Mouse (Mus musculus): ENCODE data around the gene Acta2. TPM values are rescaled to one million over a fixed set of nuclear protein-coding genes. Genes with fewer than 3 reads are reported as not detected.
A peak's percentile ranks its signal among the peaks of the same experiment; 100 is the strongest.
"Not testable (repeated sequence)": the region's sequence is repeated elsewhere in the genome, so short reads cannot be mapped to it uniquely, and the experiment has no call there.

Acta2 gene
- total RNA-seq, 4 experiments from 2014 or later: 11.6 to 20.4 (median 15.1) TPM

DNA sequence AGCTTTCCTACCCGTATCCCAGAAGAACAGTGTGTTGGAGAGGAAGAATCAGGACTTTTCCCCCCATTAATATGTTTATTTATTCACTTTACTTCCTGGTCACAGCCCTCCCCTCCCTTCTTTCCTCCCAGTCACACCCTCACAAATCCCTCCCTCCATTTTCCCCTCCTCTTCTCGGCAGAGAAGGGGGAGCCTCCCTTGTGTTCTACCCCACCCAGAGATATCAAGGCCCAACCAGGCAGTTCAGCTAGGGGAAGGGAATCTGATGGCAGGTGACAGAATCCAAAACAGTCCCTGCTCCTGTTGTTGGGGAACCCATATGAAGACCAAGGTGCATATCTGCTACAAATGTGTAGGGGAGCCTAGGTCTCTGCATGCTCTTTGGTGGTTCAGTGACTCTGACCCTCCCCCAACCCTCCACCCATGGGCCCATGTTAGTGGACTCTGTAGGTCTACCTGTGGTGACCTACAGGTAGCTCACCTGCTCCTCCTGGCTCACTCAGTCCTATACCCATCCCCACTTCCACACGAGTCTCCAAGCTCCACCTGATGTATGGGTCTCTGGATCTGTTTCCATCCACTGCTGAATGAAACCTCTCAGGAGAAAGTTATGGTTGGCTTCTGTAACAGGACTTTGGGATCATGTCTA lies 34.5 kb downstream of the Acta2 start:
- DNase-seq (ENCODE audit: low spot score in 2 of 2): no peak

DNA sequence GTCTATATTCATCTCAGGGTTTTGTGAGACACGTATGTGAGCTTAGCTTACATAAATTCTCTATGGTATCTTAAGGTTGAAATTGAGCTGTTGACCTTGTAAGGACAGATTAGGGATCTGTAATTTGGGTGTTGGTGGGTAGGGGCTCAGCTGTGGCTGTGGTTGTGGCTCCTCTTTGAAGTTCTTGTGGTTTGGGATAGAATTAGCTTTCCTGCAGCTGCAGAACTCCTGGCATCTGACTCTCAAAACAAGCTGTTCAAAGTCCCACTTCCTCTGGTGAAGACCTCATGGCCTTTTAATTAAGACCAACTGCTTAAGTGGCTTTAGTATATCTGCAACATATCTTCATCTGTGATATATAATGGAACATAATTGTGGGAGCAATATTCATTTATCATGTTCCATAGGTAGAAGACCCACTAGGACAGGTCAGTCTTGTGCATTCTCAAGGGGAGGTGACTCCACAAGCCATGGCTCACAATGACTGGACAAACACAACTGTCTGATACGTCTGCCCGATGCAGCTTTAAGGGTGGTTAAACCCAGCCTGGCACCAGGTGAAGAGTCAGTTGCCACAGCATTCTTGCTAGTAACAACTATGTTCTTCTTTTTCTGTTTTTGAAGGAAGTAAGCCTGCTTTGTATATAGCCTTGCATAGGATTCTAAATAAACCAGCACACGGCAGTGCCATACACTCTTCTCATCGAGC lies 36.0 kb downstream of the Acta2 start:
- no peak for DNase-seq (ENCODE audit: low spot score in 2 of 2)

DNA sequence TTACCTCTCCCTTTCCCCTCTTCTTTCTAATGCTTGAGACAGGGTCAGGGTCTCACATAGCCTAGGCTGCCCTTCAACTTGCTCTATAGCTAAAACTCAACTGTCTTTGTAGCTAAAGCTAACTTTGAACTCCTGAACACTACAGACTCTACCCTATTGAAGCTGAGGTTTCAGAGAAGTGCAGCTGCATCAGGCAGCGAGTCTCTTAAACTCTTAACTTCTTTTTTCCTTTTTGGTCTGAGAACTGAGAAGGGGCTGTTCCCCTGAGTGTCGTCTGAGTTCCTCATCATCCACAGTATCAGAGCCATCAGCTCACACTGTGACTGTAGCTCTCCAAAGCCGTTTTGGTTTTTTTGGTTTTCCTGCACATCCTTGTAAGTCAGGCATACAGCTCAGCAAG lies 37.6 kb downstream of the Acta2 start:
- no peak for DNase-seq (ENCODE audit: low spot score in 2 of 2)

DNA sequence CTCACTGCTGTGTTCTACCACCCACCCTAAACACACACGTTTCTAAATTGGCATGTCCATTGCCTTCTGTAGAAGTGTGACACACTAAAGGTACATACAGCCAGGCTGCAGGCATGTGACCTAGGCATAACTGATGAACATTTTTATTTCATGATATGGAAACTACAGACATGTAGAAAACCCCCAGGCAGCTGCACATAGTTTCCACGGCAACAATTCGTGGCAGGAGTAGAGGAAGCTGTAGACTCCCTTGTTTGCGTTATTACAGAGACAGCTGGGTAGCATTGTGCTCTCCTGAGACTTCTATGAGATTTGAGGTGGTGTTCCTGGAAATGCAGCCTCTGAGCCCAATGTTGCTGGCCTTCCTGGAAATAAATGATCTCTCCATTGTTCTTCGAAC lies 38.4 kb downstream of the Acta2 start:
- DNase-seq (ENCODE audit: low spot score in 2 of 2): no peak

DNA sequence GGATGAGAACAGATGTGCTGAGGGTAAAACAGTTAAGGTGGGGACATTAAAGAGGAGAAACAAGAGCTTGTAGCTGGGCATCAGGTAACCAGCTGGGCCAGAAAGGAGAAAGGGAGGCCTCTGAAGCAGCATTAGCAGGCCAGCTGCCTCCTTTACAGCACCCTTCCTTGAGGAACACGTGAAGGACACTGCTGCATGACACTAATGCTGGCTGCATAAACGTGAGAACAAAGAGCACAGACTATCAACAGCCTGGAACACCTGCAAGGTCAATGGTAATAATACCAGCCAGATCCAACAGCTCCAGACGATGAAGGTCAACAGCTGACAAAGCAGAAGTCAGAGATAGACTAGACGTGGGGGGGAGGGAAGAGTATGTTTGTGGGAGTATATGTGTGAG lies 41.3 kb downstream of the Acta2 start:
- DNase-seq (ENCODE audit: low spot score in 2 of 2): no peak

DNA sequence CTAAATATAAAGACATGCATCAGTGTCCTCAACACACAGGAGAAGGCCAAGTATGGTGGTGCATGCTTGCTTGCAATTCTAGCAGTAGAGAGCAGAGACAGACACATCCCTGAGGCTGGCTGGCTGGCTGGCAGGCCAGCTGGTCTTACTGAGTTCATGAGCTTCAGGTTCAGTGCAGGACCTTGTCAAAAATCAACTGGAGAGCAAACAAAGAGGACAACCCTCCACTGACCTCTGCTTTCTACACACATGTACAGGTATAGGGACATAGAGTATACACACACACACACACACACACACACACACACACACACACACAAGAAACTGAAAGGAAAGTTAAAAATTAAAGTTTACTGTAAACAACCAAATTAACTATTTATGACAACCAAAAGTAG lies 42.1 kb downstream of the Acta2 start:
- DNase-seq (ENCODE audit: low spot score in 2 of 2): no peak

DNA sequence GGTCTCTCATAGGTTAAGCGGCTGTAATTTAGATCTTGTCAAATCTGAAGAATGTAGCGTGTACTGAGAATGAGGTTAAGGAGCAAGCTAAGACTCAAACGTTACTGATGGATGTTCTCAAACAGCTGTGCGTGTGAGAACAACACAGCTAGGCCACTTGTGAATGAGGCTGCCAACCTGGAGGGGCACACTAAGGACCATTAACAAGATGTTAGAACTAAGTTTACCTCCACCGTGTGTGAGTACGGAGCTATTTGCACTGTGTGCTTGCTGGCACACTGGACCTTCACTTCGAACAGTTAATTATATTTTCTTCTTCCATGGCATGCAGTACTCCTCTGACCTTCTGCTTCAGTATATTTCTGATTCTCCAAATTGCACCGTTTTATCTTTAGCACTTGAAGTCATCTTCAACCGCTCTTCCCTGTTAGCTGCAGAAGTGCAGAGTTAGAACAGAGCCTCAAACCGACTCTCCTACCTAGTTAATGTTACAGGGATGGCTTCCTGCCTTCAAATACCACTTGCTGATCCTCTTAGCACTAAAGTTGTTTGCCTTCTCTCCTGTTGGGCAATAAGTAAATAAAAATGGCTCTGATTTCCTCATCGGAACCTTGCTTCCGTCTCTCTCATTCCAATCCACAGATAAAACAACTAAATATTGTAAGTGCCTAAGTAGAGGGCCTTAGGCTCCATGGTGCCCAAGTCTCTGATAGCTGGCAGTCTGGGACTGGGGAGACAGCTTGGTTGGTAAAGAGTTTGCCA lies 42.7 kb downstream of the Acta2 start:
- no peak for DNase-seq (ENCODE audit: low spot score in 2 of 2)

DNA sequence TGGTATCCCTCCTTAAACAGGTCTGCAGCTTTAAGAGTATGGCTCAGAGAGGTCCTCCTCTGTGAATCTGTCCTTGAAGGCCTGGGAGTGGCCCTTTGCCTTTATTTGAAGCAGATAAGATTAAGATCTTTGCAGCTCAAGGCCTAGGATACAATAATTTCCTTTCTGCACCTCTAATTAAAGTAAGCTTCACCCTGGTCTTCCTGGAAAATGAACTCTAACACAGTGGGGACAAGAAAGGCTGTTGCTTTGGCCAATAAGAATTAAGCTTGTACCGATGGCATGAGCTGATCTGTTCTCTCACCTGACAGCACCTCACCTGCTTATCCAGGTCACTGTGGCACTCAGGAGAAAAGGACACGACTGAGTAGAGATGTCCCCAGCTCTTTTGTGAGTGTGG lies 44.5 kb downstream of the Acta2 start:
- DNase-seq (ENCODE audit: low spot score in 2 of 2): no peak

DNA sequence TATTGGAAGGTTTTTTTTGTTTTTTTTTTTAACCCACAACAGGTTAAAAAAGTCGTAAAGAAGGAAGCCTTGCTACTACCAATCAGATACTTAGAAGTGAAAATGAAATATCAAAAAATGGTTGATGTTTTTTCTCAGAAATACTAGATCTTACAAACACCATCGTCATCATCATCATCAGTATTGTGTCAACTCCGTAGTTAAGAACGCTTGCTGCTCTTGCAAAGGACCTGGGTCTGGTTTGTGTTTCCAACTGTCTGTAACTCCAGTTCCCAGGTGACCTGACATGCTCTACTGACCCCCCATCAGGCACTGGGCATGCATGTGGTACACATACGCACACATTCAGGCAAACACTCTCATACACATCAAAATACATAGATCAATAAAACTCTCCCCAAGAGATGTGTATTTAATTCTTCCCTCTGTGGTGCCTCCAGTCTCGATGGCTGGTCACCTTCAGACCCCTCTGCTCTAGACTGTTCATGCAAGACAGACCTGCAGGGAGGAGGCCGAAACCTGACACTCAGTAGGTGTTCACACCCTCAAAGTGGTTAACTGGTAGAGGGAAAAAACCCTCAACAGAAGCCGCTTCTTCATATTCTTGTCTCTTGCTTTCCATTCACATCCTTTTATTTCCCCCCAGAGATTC lies 45.3 kb downstream of the Acta2 start:
- no peak for DNase-seq (ENCODE audit: low spot score in 2 of 2)

DNA sequence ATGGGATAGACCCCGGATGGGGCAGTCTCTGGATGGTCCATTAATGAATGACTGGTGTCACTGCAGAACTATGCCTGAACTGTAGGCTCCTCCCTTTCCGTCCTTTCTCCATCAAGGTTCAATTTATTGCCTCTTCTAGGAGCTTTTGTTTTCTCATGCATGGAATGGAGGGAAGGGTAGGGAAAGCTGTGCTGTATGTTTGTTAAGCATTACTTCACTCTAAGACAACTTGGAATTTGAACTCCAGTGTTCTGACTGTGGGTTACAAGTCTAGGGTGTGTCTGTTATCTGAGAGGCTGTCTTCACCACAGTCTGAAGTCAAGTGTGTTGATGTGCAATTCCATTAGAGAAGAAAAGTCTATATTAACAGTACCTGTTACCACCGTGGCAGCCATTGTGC lies 46.4 kb downstream of the Acta2 start:
- DNase-seq (ENCODE audit: low spot score in 2 of 2): no peak

DNA sequence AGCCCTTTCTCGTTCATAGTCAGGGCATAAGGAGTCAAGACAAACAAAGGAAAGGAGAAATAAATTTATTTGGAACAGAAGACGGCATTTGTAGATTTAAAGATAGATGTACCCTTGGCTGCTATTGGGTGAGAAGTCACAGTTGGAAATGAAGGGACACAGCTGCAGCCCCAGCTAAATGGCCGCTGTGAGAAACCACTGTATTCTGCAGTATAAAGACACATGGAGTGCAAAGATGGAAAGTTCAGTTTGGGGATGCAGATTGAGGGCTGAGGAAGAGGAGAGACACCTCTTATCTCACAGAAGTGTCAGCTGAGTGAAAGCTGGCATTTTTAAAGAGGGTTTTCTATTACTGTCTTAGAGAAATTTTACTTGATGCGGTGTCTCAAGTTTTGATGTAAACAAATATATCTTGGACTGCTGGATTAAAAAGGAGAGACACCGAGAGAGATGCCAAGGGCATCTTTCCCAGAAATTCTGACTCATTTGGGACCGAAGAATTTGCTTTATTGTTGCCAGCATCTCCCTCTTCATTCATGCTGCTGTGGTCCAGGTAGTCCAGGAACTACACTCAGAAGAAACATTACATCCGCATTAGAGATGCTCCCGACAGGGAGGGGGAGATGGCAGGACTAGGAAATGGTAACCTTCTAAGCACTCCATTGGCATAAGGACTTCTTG lies 48.5 kb downstream of the Acta2 start:
- DNase-seq (ENCODE audit: low spot score in 2 of 2): no peak

DNA sequence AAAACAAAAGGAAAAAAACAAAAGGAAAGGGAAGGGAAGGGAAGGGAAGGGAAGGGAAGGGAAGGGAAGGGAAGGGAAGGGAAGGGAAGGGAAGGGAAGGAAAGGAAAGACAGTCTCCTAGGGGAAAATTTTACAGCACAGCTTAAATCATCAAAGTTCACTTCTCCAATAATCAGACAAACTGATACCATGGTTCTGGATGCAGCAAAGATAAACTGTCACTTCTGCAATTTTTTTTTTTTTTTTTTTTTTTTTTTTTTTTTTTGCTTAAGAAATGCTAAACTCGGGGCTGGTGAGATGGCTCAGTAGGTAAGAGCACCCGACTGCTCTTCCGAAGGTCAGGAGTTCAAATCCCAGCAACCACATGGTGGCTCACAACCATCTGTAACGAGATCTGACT lies 49.3 kb downstream of the Acta2 start:
- DNase-seq (ENCODE audit: low spot score in 2 of 2): not testable (repeated sequence)

DNA sequence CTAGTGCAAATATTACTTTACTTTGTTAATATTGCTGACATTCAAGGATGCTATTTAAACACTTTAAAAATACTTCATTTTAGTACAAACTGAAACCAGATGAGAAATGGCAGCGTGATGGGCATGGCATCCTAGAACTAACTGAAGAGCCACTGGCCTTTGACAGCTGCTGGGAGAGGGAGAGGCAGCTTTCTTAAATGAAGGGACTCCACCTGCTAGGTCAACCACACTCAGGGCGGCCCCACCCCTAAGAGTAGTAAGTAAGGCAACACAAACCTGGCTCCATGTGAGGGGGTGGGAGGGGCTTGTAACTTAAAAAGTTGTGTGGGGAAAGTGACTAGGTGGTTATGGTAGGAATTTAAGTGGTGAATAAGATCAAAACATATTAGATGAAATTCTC lies 52.7 kb downstream of the Acta2 start:
- DNase-seq (ENCODE audit: low spot score in 2 of 2): no peak

DNA sequence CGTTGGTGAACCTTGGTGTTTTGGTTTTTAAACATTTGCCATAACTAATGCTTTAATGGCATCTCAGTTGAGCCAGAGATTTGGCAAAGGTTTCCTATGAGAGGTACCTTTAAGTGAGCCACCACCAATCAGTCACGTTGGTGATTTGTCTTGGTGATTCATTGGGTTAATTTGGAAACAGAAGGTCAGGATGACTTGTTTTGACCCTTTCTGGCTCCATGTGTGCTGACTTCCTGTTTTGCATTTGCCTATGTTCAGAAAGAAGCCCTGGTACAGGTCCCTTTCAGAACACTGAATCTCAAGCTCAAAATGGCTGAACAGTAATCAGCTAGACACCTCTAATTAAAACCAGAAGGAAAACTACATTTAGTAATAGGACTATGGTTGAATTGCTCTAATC lies 55.9 kb downstream of the Acta2 start:
- DNase-seq (ENCODE audit: low spot score in 2 of 2): no peak

DNA sequence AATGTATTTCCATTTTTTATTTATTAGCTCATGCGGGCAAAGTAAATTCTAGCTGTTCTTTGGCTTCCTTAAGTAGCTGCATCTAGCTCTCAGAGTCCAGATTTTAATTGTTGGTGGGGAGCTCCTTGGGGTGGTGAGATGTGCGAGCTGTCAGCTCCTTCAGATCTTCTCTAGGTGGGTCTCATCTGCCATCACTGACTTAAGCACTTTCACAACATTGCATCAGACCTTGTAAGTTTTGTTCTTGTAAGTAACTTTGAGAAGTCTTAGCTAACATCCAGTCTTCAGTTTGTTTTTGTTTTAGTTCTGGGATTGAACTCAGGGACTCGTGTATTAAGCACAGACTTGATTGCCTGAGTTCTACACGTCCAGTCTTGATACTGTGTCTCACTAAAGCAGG lies 56.5 kb downstream of the Acta2 start:
- DNase-seq (ENCODE audit: low spot score in 2 of 2): no peak

DNA sequence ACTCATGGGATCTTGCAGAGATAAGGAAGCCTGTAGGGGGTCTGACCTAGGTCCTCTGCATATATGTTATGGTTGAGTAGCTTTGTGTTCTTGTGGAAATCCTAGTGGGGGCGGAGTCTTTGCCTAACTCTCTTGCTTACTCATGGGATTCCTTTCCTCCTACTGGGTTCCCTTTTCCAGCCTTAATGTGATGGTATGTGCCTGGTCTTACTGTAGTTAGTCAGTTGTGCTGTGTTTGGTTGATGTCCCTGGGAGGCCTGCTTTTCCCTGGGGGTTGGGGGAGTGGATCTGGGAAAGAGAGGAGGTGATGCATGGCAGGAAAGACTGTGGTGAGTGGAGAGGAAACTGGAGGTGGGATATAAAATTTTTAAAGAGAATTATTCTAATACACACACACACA lies 57.3 kb downstream of the Acta2 start:
- DNase-seq (ENCODE audit: low spot score in 2 of 2): no peak

DNA sequence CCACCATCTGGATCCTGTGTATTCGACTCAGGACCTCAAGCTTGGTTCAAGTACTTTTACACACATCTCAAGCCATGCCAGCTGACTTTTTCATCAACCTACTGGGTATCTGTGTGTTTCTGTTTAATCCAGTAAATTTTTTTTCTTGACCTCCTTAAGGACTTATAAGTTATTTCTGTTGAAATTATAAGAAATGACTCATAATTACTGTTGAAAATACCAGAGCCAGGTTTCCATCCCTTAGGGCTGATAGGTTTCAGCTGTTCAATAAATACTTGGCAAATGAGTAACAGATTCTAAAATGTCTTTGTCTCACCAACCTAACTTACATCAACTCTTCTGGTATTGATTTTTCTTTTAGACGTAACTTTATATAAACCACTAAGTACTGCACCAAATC lies 60.4 kb downstream of the Acta2 start:
- no peak for DNase-seq (ENCODE audit: low spot score in 2 of 2)

DNA sequence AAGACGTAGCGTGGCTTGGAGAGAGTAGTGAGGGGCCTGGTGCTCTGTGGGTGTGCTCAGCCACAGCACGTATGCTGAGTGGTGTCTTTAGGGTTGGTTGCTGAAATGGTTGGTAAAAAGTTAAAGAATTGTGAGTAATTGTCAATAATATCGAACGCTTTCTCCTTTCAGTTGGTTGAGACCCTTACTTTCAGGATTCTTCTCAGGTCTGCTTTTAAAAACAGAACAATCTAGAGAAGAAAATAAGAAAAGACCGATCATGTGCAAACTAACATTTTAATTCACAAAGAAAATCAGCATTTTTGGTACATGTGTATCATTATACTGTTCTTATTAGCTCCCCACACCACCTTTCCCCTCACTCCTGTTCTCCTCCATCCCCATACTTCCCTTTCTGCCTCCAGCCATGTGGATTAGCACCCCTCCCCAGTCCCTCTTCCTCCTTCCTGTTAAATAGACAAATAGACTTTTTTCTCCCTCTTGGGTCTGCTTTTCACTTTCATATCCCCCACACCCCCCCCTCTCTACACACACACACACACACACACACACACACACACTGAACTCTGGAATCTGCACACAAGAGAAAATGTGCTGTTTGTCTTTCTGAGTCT lies 61.2 kb downstream of the Acta2 start:
- no peak for DNase-seq (ENCODE audit: low spot score in 2 of 2)

DNA sequence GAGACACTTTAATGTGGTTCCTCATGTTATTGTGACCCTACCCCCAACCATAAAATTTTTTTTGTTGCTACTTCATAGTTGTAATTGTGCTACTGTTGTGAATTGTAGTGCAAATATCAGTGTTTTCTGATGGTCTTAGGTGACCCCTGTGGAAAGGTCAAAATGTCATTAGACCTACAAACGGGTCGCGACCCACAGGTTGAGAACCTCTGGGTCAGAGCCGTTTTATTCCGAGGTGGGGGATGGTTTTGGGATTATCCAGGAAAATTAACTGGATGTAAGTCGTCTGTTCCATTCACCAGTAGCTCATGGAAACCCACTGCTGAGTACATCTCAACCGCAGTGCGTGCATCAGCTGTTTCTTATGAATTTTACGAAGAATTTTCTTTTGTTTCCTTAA lies 61.7 kb downstream of the Acta2 start:
- no peak for DNase-seq (ENCODE audit: low spot score in 2 of 2)

DNA sequence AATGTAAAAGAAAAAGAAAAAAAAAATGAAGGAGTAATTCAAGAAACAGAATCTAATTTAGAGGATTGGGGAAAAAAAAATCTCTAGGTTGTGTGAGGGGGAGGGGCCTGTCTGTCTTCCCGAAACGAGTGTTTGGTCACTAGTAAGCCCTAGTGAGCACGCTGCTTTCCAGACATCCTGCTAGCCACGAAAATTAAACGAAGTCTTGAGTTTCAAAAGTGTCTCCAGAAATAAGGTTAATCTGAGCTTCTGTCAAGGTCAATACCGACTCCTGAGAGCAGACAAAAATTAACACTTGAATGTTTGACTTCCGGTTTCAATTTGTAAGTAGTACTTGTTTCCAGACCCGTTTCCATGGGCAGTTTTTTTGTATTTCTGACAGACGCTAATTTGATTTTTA lies 62.2 kb downstream of the Acta2 start:
- peak in 1 of 2 experiments; percentile 26 for DNase-seq (ENCODE audit: low spot score in 2 of 2)
